Mouse (Mus musculus) CH12F3 (cell line): Measurements from ENCODE around the gene Gm10644.

ENCODE experiments used
- in situ Hi-C: fragments of 300-500 bp; cut with MboI; formaldehyde crosslinking; loops from 2 replicates; pipeline ENCODE4 v1.14.3; 2020; ENCODE audit warnings: low sequenced_read_pairs

Gene Gm10644

GRCm38 (mm10) chr8:83899363-83900252 is 55.4 kb downstream of the Gm10644 start, which contains the start of gene Adgrl1:
Gene Adgrl1 (plus strand): TSS chr8:83900105.
- in situ Hi-C loops, result no loop called here

- in situ Hi-C loops, result no loop called here
These were observed 56.0 kb downstream of the Gm10644 start for GRCm38 (mm10) chr8:83898985-83899362.

- in situ Hi-C loops, result no loop called here
These were observed 56.5 kb downstream of the Gm10644 start for GRCm38 (mm10) chr8:83898456-83898855.

- in situ Hi-C loops, result no loop called here
These were observed 57.8 kb downstream of the Gm10644 start for GRCm38 (mm10) chr8:83897211-83897610.

GRCm38 (mm10) chr8:83896461-83896860 is 58.5 kb downstream of the Gm10644 start:
- in situ Hi-C loops, result no loop called here

GRCm38 (mm10) chr8:83895894-83896293 is 59.1 kb downstream of the Gm10644 start:
- in situ Hi-C loops, result no loop called here

- in situ Hi-C loops, result no loop called here
These were observed 61.1 kb downstream of the Gm10644 start for GRCm38 (mm10) chr8:83893915-83894314.

GRCm38 (mm10) chr8:83892061-83892460 is 62.9 kb downstream of the Gm10644 start:
- in situ Hi-C loops, result no loop called here

- in situ Hi-C loops, result no loop called here
These were observed 66.6 kb downstream of the Gm10644 start for GRCm38 (mm10) chr8:83888409-83888808.
